Mouse (Mus musculus): ENCODE measurements around the gene Thop1. TPM values are rescaled to one million over a fixed set of nuclear protein-coding genes. Genes with fewer than 3 reads are reported as not detected.
"Not testable (repeated sequence)": the region's sequence is repeated elsewhere in the genome, so short reads cannot be mapped to it uniquely, and the experiment has no call there.

Gene Thop1
- total RNA-seq (2021): 10 to 100 TPM; 40.5 to 77.9 TPM
- 75.0 and 95.7 TPM in 2 replicates for polyA plus RNA-seq (2012; rRNA removed)
- long read RNA-seq, transcript Thop1-201 (13 exons, 2,832 nt): major isoform, 66 of 78 reads
- long read RNA-seq, partial matches to known transcripts: 6 of 78 reads
- long read RNA-seq, other reads (novel, unspliced or antisense): 6 of 78 reads

- DNase-seq: peak; percentile 98
Measured at GRCm38 (mm10) chr10:81069836-81070235, at the start of gene Thop1. Gene Thop1 (plus strand): TSS chr10:81070035.

GRCm38 (mm10) chr10:81020207-81020606, 49.6 kb upstream of the Thop1 start:
- DNase-seq: no peak

DNA sequence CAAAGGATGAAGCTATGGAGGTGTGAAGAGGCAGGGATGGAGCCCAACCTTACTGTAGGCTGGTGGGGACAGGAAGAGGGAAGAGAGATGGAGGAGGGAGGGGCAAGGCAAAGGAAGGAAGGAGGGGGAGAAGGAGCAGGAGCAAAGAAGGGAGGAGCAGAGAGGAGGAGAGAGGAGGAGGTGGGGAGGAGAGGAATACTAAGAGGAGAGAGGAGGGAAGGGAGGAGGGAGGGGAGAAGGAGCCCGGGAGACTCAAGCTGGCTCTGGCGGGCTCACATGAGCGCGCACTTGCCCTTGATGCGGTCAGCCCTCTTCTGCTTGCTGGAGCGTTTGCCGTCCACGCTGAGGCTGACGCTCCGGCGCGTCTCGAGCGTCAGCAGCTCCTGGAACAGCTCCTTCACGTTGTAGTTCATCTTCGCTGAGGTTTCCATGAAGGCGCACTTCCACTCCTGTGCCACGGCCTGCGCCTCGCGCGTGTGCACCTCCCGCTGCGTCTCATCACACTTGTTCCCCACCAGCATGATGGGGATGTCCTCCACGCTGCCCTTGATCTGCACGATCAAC, 48.2 kb upstream of the Thop1 start:
- DNase-seq: no peak

DNA sequence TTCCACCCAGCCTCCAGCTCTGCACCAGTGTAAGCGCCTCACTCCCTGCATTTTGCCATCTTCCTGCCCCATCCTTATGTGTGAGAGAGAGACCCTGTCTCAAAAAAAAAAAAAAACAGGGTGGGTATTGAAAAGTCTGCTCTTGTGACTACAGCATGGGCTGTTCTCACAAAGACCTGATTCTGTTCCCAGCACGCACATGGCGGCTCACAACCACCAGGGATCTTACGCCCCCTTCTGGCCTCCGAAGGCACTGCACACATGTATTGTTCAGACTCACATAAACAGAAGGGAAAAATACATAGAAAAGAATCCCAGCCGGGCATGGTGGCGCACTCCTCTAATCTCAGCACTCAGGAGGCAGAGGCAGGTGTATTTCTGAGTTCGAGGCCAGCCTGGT, 47.1 kb upstream of the Thop1 start:
- no peak for DNase-seq

- no peak for DNase-seq
Measured at GRCm38 (mm10) chr10:81024346-81024937, 45.4 kb upstream of the Thop1 start.

- DNase-seq: peak; percentile 26
Measured at GRCm38 (mm10) chr10:81025047-81025621, 44.7 kb upstream of the Thop1 start.

GRCm38 (mm10) chr10:81025639-81026275, 44.1 kb upstream of the Thop1 start, which contains the start of gene Diras1:
Gene Diras1 (minus strand): TSS chr10:81025662.
- no peak for DNase-seq

- DNase-seq: no peak
Measured at GRCm38 (mm10) chr10:81026857-81027256, 43.0 kb upstream of the Thop1 start.

DNA sequence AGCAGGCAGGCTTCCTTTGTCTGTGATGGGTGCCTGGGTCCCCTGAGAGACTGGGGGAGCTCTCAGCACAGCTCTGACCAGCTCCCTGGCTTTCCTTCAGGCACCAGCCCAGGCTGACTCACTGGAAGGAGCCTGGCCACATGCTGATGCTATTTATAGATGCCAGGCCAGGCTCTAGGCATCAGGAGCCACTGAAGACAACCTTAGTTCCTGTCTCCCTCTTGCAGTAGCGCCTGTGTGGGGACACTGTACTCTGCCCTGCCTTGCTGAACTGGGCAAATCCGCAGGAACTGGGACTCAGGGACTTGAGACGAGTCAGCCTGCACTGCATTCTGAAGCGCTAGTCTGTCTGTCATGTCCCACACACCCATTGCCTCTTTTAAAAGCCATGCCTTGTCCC, 42.5 kb upstream of the Thop1 start:
- peak; percentile 82 for DNase-seq

GRCm38 (mm10) chr10:81028219-81028618, 41.6 kb upstream of the Thop1 start:
- DNase-seq: no peak

- DNase-seq: no peak
Measured at GRCm38 (mm10) chr10:81029031-81029430, 40.8 kb upstream of the Thop1 start.

GRCm38 (mm10) chr10:81033586-81033985, 36.2 kb upstream of the Thop1 start:
- peak; percentile 85 for DNase-seq

- no peak for DNase-seq
Measured at GRCm38 (mm10) chr10:81036251-81036650, 33.6 kb upstream of the Thop1 start.

DNA sequence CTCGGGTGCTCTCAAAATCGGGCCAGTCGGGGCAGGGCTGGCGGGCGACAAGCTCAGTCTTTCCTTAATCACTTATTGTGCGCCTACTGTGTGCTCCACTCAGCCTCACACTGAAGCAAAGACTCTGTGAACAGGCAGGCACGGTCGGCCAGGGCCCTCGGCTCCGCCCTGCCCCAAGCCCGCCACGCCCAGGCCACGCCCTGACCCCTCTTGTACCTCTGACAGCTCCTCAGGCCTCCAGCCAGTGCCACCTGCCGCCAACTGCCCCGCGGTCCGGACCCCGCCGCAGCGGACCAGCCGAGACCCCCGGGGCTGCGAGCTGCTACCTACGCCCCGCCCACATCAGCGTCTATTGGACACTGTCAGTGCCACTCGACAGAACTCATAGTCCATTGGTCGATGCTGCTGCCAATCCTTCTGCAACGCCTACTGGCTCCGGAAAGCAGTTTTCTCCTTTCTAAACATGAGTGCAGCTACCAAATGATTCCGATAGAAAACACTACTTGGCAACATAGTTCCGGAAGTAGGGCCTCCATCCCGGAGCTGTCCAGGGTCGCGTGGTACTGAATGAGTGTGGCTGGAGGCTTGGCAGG, 32.8 kb upstream of the Thop1 start, which contains the start of gene Slc39a3:
Slc39a3 (minus strand) TSS at position 439 of the 593 bp plus-strand sequence.
- peak; percentile 98 for DNase-seq

DNA sequence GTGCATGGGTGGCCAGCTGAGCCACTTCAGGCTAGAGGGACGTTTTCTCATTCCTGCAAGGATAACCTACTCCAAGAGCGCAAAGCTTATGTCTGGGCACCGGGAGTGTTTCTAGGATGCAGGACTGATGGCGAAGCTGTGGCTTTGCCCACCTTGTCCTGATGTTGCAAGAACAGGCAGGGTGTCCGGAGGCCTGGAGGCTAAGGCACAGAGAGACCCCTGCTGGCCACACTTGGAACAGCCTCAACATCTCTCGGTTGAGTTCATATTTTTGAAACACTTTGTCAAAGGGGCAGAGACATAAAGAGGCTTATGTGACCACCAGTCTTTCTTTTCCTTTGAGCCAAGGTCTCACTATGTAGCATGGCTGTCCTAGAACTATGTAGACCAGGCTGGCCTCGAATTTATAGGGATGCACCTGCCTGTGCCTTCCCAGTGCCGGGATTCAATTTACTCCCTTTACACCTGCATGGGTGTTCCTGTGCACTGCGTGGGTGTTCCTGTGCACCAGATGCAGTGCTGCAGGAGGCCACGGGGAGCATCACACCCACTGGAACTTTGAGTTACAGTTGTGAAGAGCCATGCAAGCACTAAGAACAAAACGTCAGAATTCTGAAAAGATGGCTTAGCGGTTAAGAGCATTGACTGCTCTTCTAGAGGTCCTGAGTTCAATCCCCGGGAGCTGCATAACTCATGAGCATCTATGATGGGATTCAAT, 28.2 kb upstream of the Thop1 start:
- DNase-seq: peak; percentile 68

DNA sequence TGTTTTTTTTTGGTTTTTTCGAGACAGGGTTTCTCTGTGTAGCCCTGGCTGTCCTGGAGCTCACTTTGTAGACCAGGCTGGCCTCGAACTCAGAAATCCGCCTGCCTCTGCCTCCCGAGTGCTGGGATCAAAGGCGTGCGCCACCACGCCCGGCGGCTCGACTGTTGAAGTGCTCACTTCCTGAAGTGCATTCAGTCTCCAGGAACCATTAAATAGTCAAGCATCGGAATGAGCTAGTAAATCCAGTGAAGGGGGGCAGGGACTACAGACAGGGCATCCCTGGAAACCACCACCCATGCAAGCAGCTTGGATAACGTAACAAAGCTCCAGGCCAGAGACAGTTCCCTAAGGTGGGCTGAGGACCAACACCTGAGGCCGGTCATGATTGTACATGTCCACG, 24.6 kb upstream of the Thop1 start:
- DNase-seq: not testable (repeated sequence)

DNA sequence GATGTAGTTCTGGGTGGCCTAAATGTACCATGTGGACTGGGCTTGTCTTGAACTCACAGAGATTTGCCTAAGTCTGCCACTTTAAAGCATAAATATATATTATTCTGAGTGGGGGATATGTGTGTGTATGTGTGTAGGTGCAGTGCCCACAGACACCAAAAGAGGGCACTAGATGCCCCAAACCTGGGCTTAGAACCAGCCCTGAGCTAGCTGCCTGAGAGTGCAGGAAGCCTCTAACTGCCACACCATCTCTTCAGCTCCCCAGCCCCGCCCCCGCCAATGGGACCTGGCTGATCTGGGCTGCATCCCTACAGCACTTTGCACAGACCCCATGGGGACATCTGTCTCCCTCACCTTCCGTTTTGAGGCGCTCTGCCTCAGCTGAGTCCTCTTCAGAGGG, 19.2 kb upstream of the Thop1 start:
- DNase-seq: no peak

- no peak for DNase-seq
Measured at GRCm38 (mm10) chr10:81051133-81051532, 18.7 kb upstream of the Thop1 start.

- DNase-seq: peak; percentile 87
Measured at GRCm38 (mm10) chr10:81052577-81052976, 17.3 kb upstream of the Thop1 start.

GRCm38 (mm10) chr10:81055169-81055568, 14.7 kb upstream of the Thop1 start:
- DNase-seq: no peak

- DNase-seq: peak; percentile 74
Measured at GRCm38 (mm10) chr10:81055802-81056340, 14.0 kb upstream of the Thop1 start.
